Comparison of ENCODE assay signal across 17 mouse cellular contexts in the genomic region with DNA sequence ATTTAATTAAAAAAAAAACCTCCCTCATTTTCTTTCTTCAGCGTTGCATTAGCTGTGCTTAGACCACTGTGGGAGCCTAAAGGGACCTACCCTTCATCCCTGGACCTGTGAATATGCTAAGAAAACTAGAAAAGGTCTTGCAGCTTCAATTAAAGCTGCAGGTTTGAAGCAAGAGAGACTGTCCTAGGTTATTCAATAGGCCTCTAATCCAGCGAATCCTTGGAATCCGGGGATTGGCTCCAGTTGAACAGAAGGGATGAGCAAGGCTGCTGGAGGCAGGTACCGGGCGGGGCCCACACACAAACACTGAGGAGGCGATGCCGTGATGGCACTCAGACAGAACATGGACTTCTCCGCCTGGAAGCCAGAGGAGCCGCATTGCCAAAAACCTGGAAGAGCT.
"Had no signal": no experiment of that assay in that cellular context is flagged by ENCODE, and none has a peak within 500 bp of the region (broad histone marks: within the 10 kb centered on the region; RNA-seq: fewer than 3 reads in every experiment).

No protein-coding gene starts in this region.

- DNase-seq: liver, postnatal 0 days; lung, adult 2 months; lung, postnatal 14 days; lung, postnatal 36 days; midbrain, embryonic 14.5 days; thymus, adult 2 months; thymus, postnatal 25 days; thymus, postnatal 4 days had no signal

- H3K4me2 ChIP-seq: liver, embryonic 15.5 days; lung, embryonic 15.5 days; midbrain, embryonic 12.5 days; neural tube, embryonic 12.5 days; stomach, embryonic 15.5 days had no signal

- H3K9ac ChIP-seq: liver, embryonic 15.5 days; liver, postnatal 0 days; lung, embryonic 15.5 days; midbrain, embryonic 12.5 days; neural tube, embryonic 12.5 days; stomach, embryonic 15.5 days had no signal

- H3K4me3 ChIP-seq: liver, embryonic 15.5 days; lung, embryonic 15.5 days; megakaryocyte, embryonic 14.5 days; midbrain, embryonic 12.5 days; neural tube, embryonic 12.5 days; stomach, embryonic 15.5 days had no signal

- H3K27me3 ChIP-seq: liver, embryonic 15.5 days; lung, embryonic 15.5 days; midbrain, embryonic 12.5 days; neural tube, embryonic 12.5 days; stomach, embryonic 15.5 days had no signal

- H3K9me3 ChIP-seq: liver, embryonic 15.5 days; lung, embryonic 15.5 days; megakaryocyte, embryonic 14.5 days; midbrain, embryonic 12.5 days; neural tube, embryonic 12.5 days; stomach, embryonic 15.5 days had no signal

- H3K36me3 ChIP-seq: liver, embryonic 15.5 days; lung, embryonic 15.5 days; midbrain, embryonic 12.5 days; neural tube, embryonic 12.5 days; stomach, embryonic 15.5 days had no signal

- H3K27ac ChIP-seq: liver, embryonic 15.5 days; lung, embryonic 15.5 days; macrophage; midbrain, embryonic 12.5 days; neural tube, embryonic 12.5 days; stomach, embryonic 15.5 days; stomach, postnatal 0 days had no signal

- H3K4me1 ChIP-seq: liver, embryonic 15.5 days; lung, embryonic 15.5 days; neural tube, embryonic 12.5 days; stomach, embryonic 15.5 days had no signal

- ATAC-seq: liver, postnatal 0 days; lung, postnatal 0 days had no signal
